Mouse (Mus musculus): Measurements from ENCODE around the gene Acyp1.

Gene Acyp1

DNA sequence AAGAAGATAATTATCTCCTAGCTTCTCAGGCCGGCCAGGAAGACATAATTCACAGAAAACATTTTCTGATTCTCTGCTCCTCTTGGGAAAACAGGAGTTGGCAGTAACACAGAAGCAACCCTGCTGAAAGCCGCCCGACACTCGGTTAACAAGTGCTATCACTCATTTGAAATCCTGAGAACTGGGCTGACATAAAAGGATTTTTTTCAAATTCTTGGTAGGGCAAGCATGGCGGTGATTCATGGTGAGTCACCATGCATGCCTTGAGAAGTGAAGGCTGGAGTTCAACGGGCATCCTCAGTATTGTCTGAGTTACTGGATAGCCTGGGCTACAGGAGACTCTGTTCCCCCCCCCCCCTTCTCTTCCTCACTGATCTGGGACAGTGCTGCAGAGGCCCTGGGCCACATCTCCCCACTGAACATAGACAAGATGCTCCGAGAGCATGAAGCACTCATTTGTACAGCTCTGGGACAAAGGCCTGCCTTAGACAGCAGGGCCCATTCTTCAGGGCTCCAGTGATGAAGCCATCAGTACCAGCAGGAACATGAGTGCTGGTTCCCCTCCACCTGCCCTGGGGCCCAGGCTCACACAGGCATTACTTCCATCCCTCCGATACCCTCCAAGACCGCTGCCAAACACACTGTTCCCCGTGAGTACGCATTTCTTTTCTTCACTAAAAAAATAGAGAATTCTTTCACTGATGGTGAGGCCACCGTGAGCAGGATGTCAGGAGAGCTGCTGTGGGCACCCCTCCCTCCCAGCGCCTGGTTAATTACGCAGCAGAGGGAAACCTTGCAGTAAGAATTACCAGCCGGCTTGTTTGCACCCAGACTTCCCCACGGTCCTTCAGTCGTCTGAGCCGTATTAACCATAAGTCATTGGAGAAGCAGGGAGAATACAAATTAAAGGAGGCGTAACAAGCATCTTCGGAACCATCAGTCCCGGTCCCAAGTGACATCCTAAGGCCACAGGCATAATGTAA is 54.6 kb downstream of the Acyp1 start:
- no peak for DNase-seq (ENCODE audit: low spot score in 2 of 2)

DNA sequence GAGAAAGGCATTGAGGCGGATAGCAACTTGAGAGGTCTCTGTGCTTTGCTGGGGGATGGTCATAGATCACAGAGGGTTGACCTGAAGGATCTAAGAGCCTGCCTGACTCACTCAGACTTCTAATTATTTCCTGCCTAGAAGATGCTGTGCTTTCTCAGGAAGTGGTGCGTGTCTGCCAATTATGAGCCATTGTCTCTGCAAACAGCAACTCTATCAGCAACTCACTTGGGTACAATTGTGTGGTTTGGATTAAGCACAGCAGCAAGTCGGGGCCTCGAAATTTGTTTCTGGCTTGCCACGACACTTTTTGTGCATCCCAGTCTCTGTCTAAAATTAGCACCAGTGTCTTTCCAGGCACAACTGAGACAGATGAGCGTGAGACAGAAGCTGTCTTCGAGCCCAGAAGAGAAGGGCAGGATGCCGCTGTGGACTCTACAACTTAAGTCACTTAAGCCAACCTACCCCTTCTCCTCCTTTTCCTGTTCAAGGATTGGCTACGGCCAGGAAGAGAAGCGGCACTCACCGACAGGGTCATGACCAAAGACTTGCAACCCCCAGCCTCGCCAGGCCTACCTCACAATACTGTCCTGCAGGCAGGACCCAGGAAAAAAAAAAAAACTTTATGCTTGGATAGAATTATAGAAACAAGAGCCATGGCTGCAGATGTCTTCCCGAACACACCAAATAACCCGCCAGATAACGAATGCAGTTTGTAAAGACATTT is 60.2 kb downstream of the Acyp1 start:
- peak in 1 of 2 experiments; percentile 7 for DNase-seq (ENCODE audit: low spot score in 2 of 2)

DNA sequence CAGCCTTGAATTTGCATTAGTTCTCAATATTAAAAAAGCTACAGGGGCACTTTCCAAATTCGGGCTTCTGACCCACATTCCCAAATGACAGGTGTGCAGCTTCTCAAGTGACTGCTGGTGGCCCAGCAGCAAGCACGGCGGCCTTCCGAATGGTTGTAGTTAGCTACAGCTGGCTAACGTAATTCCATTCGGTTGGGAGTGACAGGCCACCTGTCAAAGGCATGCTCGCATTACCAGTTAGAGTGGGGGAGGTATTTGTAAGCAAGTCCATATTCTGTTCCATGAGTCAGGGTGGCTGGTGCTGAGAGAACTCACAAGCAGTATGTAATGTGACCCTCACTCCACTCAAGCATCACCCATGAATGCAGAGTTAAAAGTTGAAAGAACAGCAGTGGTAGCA is 61.0 kb downstream of the Acyp1 start:
- DNase-seq (ENCODE audit: low spot score in 2 of 2), result no peak

Data from right cerebral cortex, postnatal 36 days (tissue).